Mouse (Mus musculus) adrenal gland, postnatal 10 days (tissue): ENCODE measurements around the gene Ccnjl. TPM values are rescaled to one million over a fixed set of nuclear protein-coding genes. Genes with fewer than 3 reads are reported as not detected.

Experiments used
- DNase-seq: peaks from one replicate; pipeline ENCODE4 v3.0.0; 2021; ENCODE audit warnings: mixed read lengths
- total RNA-seq, 2 experiments: library from RNA; stranded (reverse); gene quantifications; 2 replicates each; pipeline ENCODE4 v1.2.3; 2021

The Ccnjl gene
- total RNA-seq, 2 experiments from 2014 or later: 8.4 to 9.9 TPM

GRCm38 (mm10) chr11:43626300-43626926 lies 97.8 kb downstream of the Ccnjl start:
- peak; percentile 79 for DNase-seq

DNA sequence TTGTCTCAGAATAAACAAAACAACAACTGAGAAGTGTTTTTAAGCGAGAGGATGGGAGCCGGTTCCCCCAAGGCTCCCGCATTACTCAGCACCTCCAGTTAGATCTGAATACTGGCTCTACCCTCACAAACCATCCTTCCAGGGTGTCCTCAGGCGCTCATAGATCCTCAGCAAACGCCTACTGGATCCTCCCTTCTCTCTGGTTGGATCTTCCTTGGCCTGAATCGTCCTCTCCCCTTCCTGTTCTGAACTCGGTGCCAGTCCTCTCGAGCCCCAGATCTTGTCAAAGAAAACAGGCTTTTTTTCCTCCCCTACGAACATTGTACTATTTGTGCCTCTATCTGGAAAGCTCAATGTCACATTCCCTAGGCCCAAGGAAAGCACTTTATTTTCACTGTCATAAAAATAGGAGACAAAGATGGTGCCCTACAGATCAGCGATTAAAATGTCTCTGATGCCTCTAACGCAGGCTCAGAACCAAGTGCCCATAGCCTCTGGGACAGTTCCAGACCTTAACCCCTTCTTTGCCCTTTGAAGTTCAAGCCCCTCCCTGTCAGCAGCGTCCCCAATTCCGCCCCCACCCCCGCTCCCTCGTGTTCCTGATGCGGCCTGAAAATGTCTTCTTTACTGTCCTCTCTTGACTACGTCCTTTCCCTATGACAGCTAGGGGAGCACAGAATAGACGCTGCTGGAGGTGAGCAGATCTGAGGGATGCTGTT lies 98.5 kb downstream of the Ccnjl start:
- DNase-seq: no peak

DNA sequence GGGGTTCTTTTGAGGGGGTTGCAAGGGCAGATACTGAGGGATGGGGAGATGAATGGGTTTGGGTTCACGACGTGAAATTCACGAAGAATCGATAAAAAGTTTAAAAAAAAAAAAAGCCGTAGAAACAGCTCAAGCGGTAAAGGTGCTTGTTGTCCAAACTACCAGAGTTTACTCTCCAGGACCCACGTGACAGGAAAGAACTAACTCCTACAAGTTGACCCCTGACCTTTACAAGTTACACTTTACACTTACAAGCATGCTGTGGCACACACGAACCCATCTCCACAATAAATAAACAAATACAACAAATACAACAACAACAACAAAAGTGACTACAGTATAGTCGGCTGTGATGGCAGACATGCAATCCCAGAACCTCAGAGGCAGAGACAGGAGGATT lies 103.1 kb downstream of the Ccnjl start:
- no peak for DNase-seq

DNA sequence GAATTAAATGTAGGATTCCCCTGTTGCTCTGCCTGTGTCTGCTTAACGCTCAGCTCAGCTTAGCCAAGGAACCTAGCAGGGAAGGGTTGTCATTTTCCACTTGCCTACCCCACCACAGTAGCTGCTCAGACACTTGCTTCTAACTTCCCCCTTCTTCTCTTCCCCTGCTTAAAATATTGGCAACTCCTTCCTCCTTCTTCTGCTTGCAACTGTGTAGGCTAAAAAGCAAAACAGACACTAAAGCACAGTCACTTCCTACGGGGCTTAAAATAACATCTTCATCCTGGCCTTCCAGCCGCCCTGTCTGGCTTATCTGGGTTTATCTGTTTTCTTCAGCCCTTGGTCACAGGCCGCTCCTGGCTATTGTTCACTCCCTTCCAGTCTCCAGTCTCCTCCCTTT lies 104.0 kb downstream of the Ccnjl start:
- no peak for DNase-seq

- DNase-seq: no peak
These were observed 104.6 kb downstream of the Ccnjl start for GRCm38 (mm10) chr11:43633165-43633564.

- DNase-seq: peak; percentile 78
These were observed 105.2 kb downstream of the Ccnjl start for GRCm38 (mm10) chr11:43633658-43634401.

Other genes starting within 250 kb of the Ccnjl start
- gene Pttg1, start 102.5 kb upstream of the Ccnjl start, total RNA-seq: 10 to 100 TPM; 44.3 to 48.8 TPM
- gene Slu7, start 95.0 kb upstream of the Ccnjl start, total RNA-seq: 10 to 100 TPM; 36.4 to 38.6 TPM
- gene C1qtnf2, start 54.5 kb upstream of the Ccnjl start, total RNA-seq: 10 to 100 TPM; 11.7 to 12.1 TPM
- 1 to 10 TPM; 1.8 TPM for gene 4933415A04Rik, start 58.3 kb downstream of the Ccnjl start, total RNA-seq
- gene Fabp6, start 72.8 kb downstream of the Ccnjl start, total RNA-seq: not detected
- 10 to 100 TPM; 33.2 to 42.0 TPM for gene Pwwp2a, start 153.2 kb downstream of the Ccnjl start, total RNA-seq
- gene Ttc1, start 219.2 kb downstream of the Ccnjl start, total RNA-seq: 10 to 100 TPM; 46.2 to 48.8 TPM